8 mouse cellular contexts compared by ENCODE assay signal in the genomic region with DNA sequence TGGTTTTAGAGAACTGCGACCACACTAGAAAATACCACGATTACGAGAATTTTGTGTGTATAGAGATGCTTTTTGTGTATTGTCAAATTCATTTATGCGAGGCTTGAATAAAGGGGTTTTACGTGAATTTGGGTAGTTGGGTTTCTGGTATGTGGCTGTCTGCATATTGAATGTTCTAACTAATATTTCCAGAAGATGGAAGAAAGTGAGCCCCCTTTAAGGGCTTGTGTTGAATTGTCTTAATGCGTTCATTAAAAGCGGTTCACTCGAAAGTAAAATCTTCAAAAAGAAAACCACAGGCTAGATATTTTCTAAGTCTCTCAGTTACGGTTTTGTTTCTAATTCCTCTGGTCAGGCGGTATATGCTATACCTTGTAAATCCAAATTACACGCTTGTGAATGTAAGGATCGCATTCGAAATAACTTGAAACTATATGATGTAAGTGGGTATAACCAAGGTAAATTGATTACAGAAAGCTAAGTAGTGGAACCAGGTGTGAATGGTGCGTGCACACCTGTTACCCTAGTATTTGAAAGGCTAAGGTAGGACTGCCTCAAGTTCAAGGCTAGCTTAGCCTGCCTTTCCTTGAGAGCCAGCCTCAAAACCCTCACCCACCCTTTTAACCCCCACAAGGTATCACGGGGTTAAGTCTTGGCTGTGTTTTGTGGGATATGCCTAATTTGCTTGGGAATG. TPM values are rescaled to one million over a fixed set of nuclear protein-coding genes. Genes with fewer than 3 reads are reported as not detected.
A peak's percentile ranks its signal among the peaks of the same experiment; 100 is the strongest.
DNase-seq lines count a peak whose midpoint lies in the region; ATAC-seq and TF ChIP-seq lines count a peak whose summit lies in the region.

No protein-coding gene starts in this region.

- peak overlapping the region; percentile 99 for H3K27ac ChIP-seq in lung, embryonic 14.5 days (ENCODE audit: low read depth)
- H3K27ac ChIP-seq in embryonic facial prominence, embryonic 13.5 days: peak overlapping the region; percentile 99
- no peak overlapping the region for H3K27ac ChIP-seq in intestine, embryonic 16.5 days (ENCODE audit: low read length)
- H3K27ac ChIP-seq in neural tube, embryonic 14.5 days (ENCODE audit: low read depth, low read length): peak overlapping the region; percentile 100

- no peaks in the 10 kb centered on the region for H3K27me3 ChIP-seq in lung, embryonic 14.5 days (ENCODE audit: insufficient read depth, low read length)
- H3K27me3 ChIP-seq in embryonic facial prominence, embryonic 13.5 days: no peaks in the 10 kb centered on the region
- H3K27me3 ChIP-seq in intestine, embryonic 16.5 days (replicated peaks; ENCODE audit: control insufficient read depth, insufficient read depth, low read length): no peaks in the 10 kb centered on the region
- H3K27me3 ChIP-seq in neural tube, embryonic 14.5 days (ENCODE audit: control insufficient read depth, insufficient read depth, low read length): no peaks in the 10 kb centered on the region

- H3K4me2 ChIP-seq in lung, embryonic 14.5 days: peak overlapping the region; percentile 70
- peak overlapping the region; percentile 83 for H3K4me2 ChIP-seq in embryonic facial prominence, embryonic 13.5 days
- peak overlapping the region; percentile 82 for H3K4me2 ChIP-seq in intestine, embryonic 16.5 days (ENCODE audit: low read depth, low read length)
- H3K4me2 ChIP-seq in neural tube, embryonic 14.5 days (ENCODE audit: low read depth, low read length): peak overlapping the region; percentile 74

- peak overlapping the region; percentile 99 for H3K4me3 ChIP-seq in lung, embryonic 14.5 days (ENCODE audit: low read depth, low read length)
- H3K4me3 ChIP-seq in embryonic facial prominence, embryonic 13.5 days: peak overlapping the region; percentile 92
- H3K4me3 ChIP-seq in intestine, embryonic 16.5 days (ENCODE audit: low read length): peak overlapping the region; percentile 91
- H3K4me3 ChIP-seq in neural tube, embryonic 14.5 days (ENCODE audit: low read depth, low read length): peak overlapping the region; percentile 73

- peaks cover 8% of the 10 kb centered on the region; the same call in 1 of the 2 replicates for H3K4me1 ChIP-seq in lung, embryonic 14.5 days (ENCODE audit: insufficient read depth)
- peaks cover 21% of the 10 kb centered on the region for H3K4me1 ChIP-seq in embryonic facial prominence, embryonic 13.5 days
- H3K4me1 ChIP-seq in intestine, embryonic 16.5 days (ENCODE audit: control insufficient read depth, insufficient read depth, low read length): peaks cover 14% of the 10 kb centered on the region; the same call in 1 of the 2 replicates
- peaks cover 10% of the 10 kb centered on the region for H3K4me1 ChIP-seq in neural tube, embryonic 14.5 days (ENCODE audit: control insufficient read depth, insufficient read depth, low read length)

- no peaks in the 10 kb centered on the region for H3K9me3 ChIP-seq in lung, embryonic 14.5 days (ENCODE audit: low read depth, low read length)
- no peaks in the 10 kb centered on the region for H3K9me3 ChIP-seq in embryonic facial prominence, embryonic 13.5 days
- H3K9me3 ChIP-seq in intestine, embryonic 16.5 days (ENCODE audit: control insufficient read depth, low read length): no peaks in the 10 kb centered on the region
- H3K9me3 ChIP-seq in neural tube, embryonic 14.5 days (ENCODE audit: control insufficient read depth, low read length): no peaks in the 10 kb centered on the region

- 1% methylated on average over 15 of the region's 15 CpGs for WGBS in lung, embryonic 14.5 days
- WGBS in embryonic facial prominence, embryonic 13.5 days: 2% methylated on average over 15 of the region's 15 CpGs
- WGBS in intestine, embryonic 16.5 days: 2% methylated on average over 15 of the region's 15 CpGs
- 3% methylated on average over 15 of the region's 15 CpGs for WGBS in neural tube, embryonic 14.5 days

- no peak for DNase-seq in lung, embryonic 14.5 days
- no peak for DNase-seq in lung, postnatal 10 days
- DNase-seq in urinary bladder, postnatal 36 days (ENCODE audit: low spot score in 2 of 2): no peak
- no peak for DNase-seq in adrenal gland, postnatal 10 days
- DNase-seq in layer of hippocampus, postnatal 10 days (ENCODE audit: low spot score in 2 of 2): no peak

- ATAC-seq in lung, embryonic 14.5 days (ENCODE audit: insufficient read depth): no peak
- ATAC-seq in embryonic facial prominence, embryonic 13.5 days (ENCODE audit: insufficient number of reproducible peaks, insufficient read depth, low FRiP score, low TSS enrichment, low read depth): no peak
- no peak for ATAC-seq in intestine, embryonic 16.5 days
- ATAC-seq in neural tube, embryonic 14.5 days (ENCODE audit: low read depth): no peak

- H3K36me3 ChIP-seq in lung, embryonic 14.5 days (ENCODE audit: insufficient read depth): peaks cover 43% of the 10 kb centered on the region
- peaks cover 37% of the 10 kb centered on the region for H3K36me3 ChIP-seq in embryonic facial prominence, embryonic 13.5 days
- no peaks in the 10 kb centered on the region for H3K36me3 ChIP-seq in intestine, embryonic 16.5 days (ENCODE audit: control insufficient read depth, insufficient read depth, low read length)
- H3K36me3 ChIP-seq in neural tube, embryonic 14.5 days (ENCODE audit: control insufficient read depth, insufficient read depth, low read length): peaks cover 26% of the 10 kb centered on the region

- no peak for TF ChIP-seq CTCF in lung, embryonic 14.5 days (IDR thresholded peaks at IDR 0.05; ENCODE audit: low read depth)

- peak overlapping the region; percentile 100 for H3K9ac ChIP-seq in lung, embryonic 14.5 days
- peak overlapping the region; percentile 98 for H3K9ac ChIP-seq in embryonic facial prominence, embryonic 13.5 days
- peak overlapping the region; percentile 98 for H3K9ac ChIP-seq in intestine, embryonic 16.5 days (ENCODE audit: low read depth, low read length)
- peak overlapping the region; percentile 87 for H3K9ac ChIP-seq in neural tube, embryonic 14.5 days (replicated peaks; ENCODE audit: low read depth, low read length)

RNA-seq across cellular contexts. Expression of gene Hnrnpa3, which starts 1.3 kb away (rescaled TPM):
- 302 and 305 TPM in 2 replicates for polyA plus RNA-seq in lung, embryonic 14.5 days (2014; fragmentation: Nextera tagmentation; extraction: Ambion mirVana)
- polyA plus RNA-seq in embryonic facial prominence, embryonic 13.5 days (2015; fragmentation: Nextera tagmentation; extraction: Ambion mirVana): 269 and 343 TPM in 2 replicates
- 215 and 254 TPM in 2 replicates for polyA plus RNA-seq in intestine, embryonic 16.5 days (2015; fragmentation: Nextera tagmentation; extraction: Ambion mirVana)
- polyA plus RNA-seq in neural tube, embryonic 14.5 days (2014; fragmentation: Nextera tagmentation; extraction: Ambion mirVana): 130 and 168 TPM in 2 replicates
- total RNA-seq in adrenal gland, postnatal 10 days (2021): 100 to 1,000 TPM; 358 to 456 TPM
- 100 to 1,000 TPM; 380 to 423 TPM for total RNA-seq in layer of hippocampus, postnatal 10 days (2021)

RNA-seq across cellular contexts. Expression of gene Nfe2l2, which starts 44.0 kb away (rescaled TPM):
- polyA plus RNA-seq in lung, embryonic 14.5 days (2014; fragmentation: Nextera tagmentation; extraction: Ambion mirVana): 73.9 and 84.5 TPM in 2 replicates
- 39.4 and 41.5 TPM in 2 replicates for polyA plus RNA-seq in embryonic facial prominence, embryonic 13.5 days (2015; fragmentation: Nextera tagmentation; extraction: Ambion mirVana)
- 112 and 115 TPM in 2 replicates for polyA plus RNA-seq in intestine, embryonic 16.5 days (2015; fragmentation: Nextera tagmentation; extraction: Ambion mirVana)
- polyA plus RNA-seq in neural tube, embryonic 14.5 days (2014; fragmentation: Nextera tagmentation; extraction: Ambion mirVana): 7.8 and 14.5 TPM in 2 replicates
- total RNA-seq in adrenal gland, postnatal 10 days (2021): 10 to 100 TPM; 79.2 to 94.0 TPM
- 10 to 100 TPM in 1 of 2 experiments, 1 to 10 TPM in 1; 9.9 to 10.4 TPM for total RNA-seq in layer of hippocampus, postnatal 10 days (2021)
